Mouse (Mus musculus) testis, postnatal 10 days (tissue): ENCODE results near the gene Lingo3.
"Not testable (repeated sequence)": the region's sequence is repeated elsewhere in the genome, so short reads cannot be mapped to it uniquely, and the experiment has no call there.

Experiments
- DNase-seq: peaks from one replicate; pipeline ENCODE4 v3.0.0; 2021; ENCODE audit warnings: low spot score

Gene Lingo3

GRCm38 (mm10) chr10:80843087-80843930, 530 bp downstream of the Lingo3 start:
- no peak for DNase-seq

- no peak for DNase-seq
Measured at GRCm38 (mm10) chr10:80842334-80842733, 1.5 kb downstream of the Lingo3 start.

GRCm38 (mm10) chr10:80841685-80842084, 2.2 kb downstream of the Lingo3 start:
- no peak for DNase-seq

- no peak for DNase-seq
Measured at GRCm38 (mm10) chr10:80839848-80840247, 4.0 kb downstream of the Lingo3 start.

- no peak for DNase-seq
Measured at GRCm38 (mm10) chr10:80838346-80838912, 5.4 kb downstream of the Lingo3 start.

- DNase-seq: no peak
Measured at GRCm38 (mm10) chr10:80837827-80838226, 6.0 kb downstream of the Lingo3 start.

GRCm38 (mm10) chr10:80836949-80837379, 6.9 kb downstream of the Lingo3 start:
- DNase-seq: no peak

GRCm38 (mm10) chr10:80835617-80836016, 8.2 kb downstream of the Lingo3 start:
- no peak for DNase-seq

GRCm38 (mm10) chr10:80832818-80833217, 11.0 kb downstream of the Lingo3 start:
- no peak for DNase-seq

- peak; percentile 79 for DNase-seq
Measured at GRCm38 (mm10) chr10:80831136-80831535, 12.7 kb downstream of the Lingo3 start.

GRCm38 (mm10) chr10:80829359-80830278, 14.2 kb downstream of the Lingo3 start:
- DNase-seq: no peak

- not testable (repeated sequence) for DNase-seq
Measured at GRCm38 (mm10) chr10:80828587-80828986, 15.3 kb downstream of the Lingo3 start.

- no peak for DNase-seq
Measured at GRCm38 (mm10) chr10:80827870-80828420, 15.9 kb downstream of the Lingo3 start.

GRCm38 (mm10) chr10:80827063-80827869, 16.6 kb downstream of the Lingo3 start:
- no peak for DNase-seq

GRCm38 (mm10) chr10:80826151-80827062, 17.4 kb downstream of the Lingo3 start, which contains the start of gene Oaz1:
Gene Oaz1 (plus strand): TSS chr10:80826656.
- peak; percentile 99 for DNase-seq

- no peak for DNase-seq
Measured at GRCm38 (mm10) chr10:80824827-80825226, 19.0 kb downstream of the Lingo3 start.

- DNase-seq: no peak
Measured at GRCm38 (mm10) chr10:80823847-80824643, 19.8 kb downstream of the Lingo3 start.

GRCm38 (mm10) chr10:80823316-80823715, 20.5 kb downstream of the Lingo3 start:
- DNase-seq: no peak

GRCm38 (mm10) chr10:80822528-80822927, 21.3 kb downstream of the Lingo3 start:
- DNase-seq: no peak
